Mouse (Mus musculus) hindbrain, embryonic 13.5 days (tissue): ENCODE data around the gene Catsperg1. TPM values are rescaled to one million over a fixed set of nuclear protein-coding genes. Genes with fewer than 3 reads are reported as not detected.

Experiments used
- ATAC-seq: fragments of 200-750 bp; cut with Nextera tagmentation; 2 replicates; pipeline ENCODE4 v1.8.0; 2017; ENCODE audit warnings: moderate TSS enrichment; ENCODE audit not compliant: low FRiP score
- H3K27ac ChIP-seq: fragments of 300-500 bp; sonication (generic); 2 replicates; pipeline ENCODE4 v1.5.1; 2015; ENCODE audit warnings: inconsistent platforms, mild to moderate bottlenecking, moderate library complexity
- H3K27me3 ChIP-seq: fragments of 300-500 bp; sonication (generic); 2 replicates; pipeline ENCODE4 v1.6.1; 2015; ENCODE audit warnings: mild to moderate bottlenecking, inconsistent platforms
- H3K36me3 ChIP-seq: fragments of 300-500 bp; sonication (generic); 2 replicates; pipeline ENCODE4 v1.6.1; 2015; ENCODE audit warnings: mild to moderate bottlenecking, inconsistent platforms
- H3K4me1 ChIP-seq: fragments of 300-500 bp; sonication (generic); replicated peaks from 2 replicates; pipeline ENCODE4 v1.6.1; 2015; ENCODE audit warnings: inconsistent platforms
- H3K4me2 ChIP-seq: fragments of 300-500 bp; sonication (generic); 2 replicates; pipeline ENCODE4 v1.6.1; 2015; ENCODE audit warnings: inconsistent platforms, mild to moderate bottlenecking, moderate library complexity
- H3K4me3 ChIP-seq: fragments of 300-500 bp; sonication (generic); 2 replicates; pipeline ENCODE4 v1.5.1; 2015; ENCODE audit warnings: mild to moderate bottlenecking, inconsistent platforms
- H3K9ac ChIP-seq: fragments of 300-500 bp; sonication (generic); 2 replicates; pipeline ENCODE4 v1.6.1; 2015; ENCODE audit warnings: mild to moderate bottlenecking, inconsistent platforms
- H3K9me3 ChIP-seq: fragments of 300-500 bp; sonication (generic); 2 replicates; pipeline ENCODE4 v1.6.1; 2016; ENCODE audit warnings: inconsistent platforms
- WGBS: fragments of 180-500 bp; shearing (Covaris S2); methylation state at CpG from one replicate; pipeline ENCODE4 v1.1.7; 2015; 5-methylcytosine and 5-hydroxymethylcytosine counted together
- polyA plus RNA-seq: library from polyadenylated mRNA; unstranded; fragments of >200 nt; fragmentation: Nextera tagmentation; extraction: Ambion mirVana; gene quantifications from 2 replicates; pipeline ENCODE4 v1.2.1, GENCODE M21; 2015

Catsperg1 gene
- 2.0 and 3.6 TPM in 2 replicates for polyA plus RNA-seq

GRCm38 (mm10) chr7:29213675-29214082 lies at the start of gene Catsperg1:
Gene Catsperg1 (minus strand): TSS chr7:29214035.
- Histone ChIP-seq H3K36me3 (no peaks in the 10 kb centered on the region), H3K4me1 (peaks cover 20% of the 10 kb centered on the region; the same call in 1 of the 2 replicates), H3K9me3 (no peaks in the 10 kb centered on the region), H3K9ac (no peak within 1 kb of the TSS), H3K4me3 (peak within 1 kb of the TSS; percentile 29), H3K27ac (no peak within 1 kb of the TSS), H3K27me3 (peaks cover 20% of the 10 kb centered on the region), H3K4me2 (peak within 1 kb of the TSS; percentile 48)
- under 1% methylated on average over 20 of the region's 20 CpGs for WGBS
- peak; percentile 78 for ATAC-seq

- peaks cover 8% of the 10 kb centered on the region for H3K4me1 ChIP-seq
- H3K27me3 ChIP-seq: no peaks in the 10 kb centered on the region
- WGBS: 87% methylated on average over 6 of the region's 6 CpGs
- no peak overlapping the region for H3K27ac ChIP-seq
- no peak overlapping the region for H3K4me3 ChIP-seq
- H3K9ac ChIP-seq: no peak overlapping the region
- no peak overlapping the region for H3K4me2 ChIP-seq
- H3K36me3 ChIP-seq: 0 out of 2 replicates have a peak, but pooled peaks cover 3% of the 10 kb centered on the region
- no peak for ATAC-seq
- H3K9me3 ChIP-seq: no peaks in the 10 kb centered on the region
These were observed 48.3 kb upstream of the Catsperg1 start for GRCm38 (mm10) chr7:29262151-29262550.

GRCm38 (mm10) chr7:29259781-29260730 lies 46.2 kb upstream of the Catsperg1 start:
- Histone ChIP-seq H3K4me1 (peaks cover 8% of the 10 kb centered on the region), H3K27me3 (no peaks in the 10 kb centered on the region), H3K4me3 (no peak overlapping the region), H3K36me3 (0 out of 2 replicates have a peak, but pooled peaks cover 3% of the 10 kb centered on the region), H3K4me2 (no peak overlapping the region), H3K27ac (0 out of 2 replicates have a peak overlapping the region, but pooled peaks have one; percentile 15), H3K9ac (no peak overlapping the region), H3K9me3 (no peaks in the 10 kb centered on the region)
- peak; percentile 28; the same call in 1 of the 2 replicates for ATAC-seq
- 55% methylated on average over 10 of the region's 10 CpGs for WGBS

GRCm38 (mm10) chr7:29257368-29257767 lies 43.5 kb upstream of the Catsperg1 start:
- no peak overlapping the region for H3K4me2 ChIP-seq
- no peak overlapping the region for H3K27ac ChIP-seq
- H3K9ac ChIP-seq: no peak overlapping the region
- H3K4me1 ChIP-seq: peaks cover 8% of the 10 kb centered on the region
- H3K27me3 ChIP-seq: no peaks in the 10 kb centered on the region
- WGBS: 94% methylated on average over 1 of the region's 1 CpGs
- no peak overlapping the region for H3K4me3 ChIP-seq
- H3K9me3 ChIP-seq: no peaks in the 10 kb centered on the region
- 0 out of 2 replicates have a peak, but pooled peaks cover 3% of the 10 kb centered on the region for H3K36me3 ChIP-seq
- ATAC-seq: no peak

- Histone ChIP-seq H3K9ac (no peak overlapping the region), H3K36me3 (0 out of 2 replicates have a peak, but pooled peaks cover 3% of the 10 kb centered on the region), H3K9me3 (no peaks in the 10 kb centered on the region), H3K4me2 (no peak overlapping the region), H3K4me1 (peaks cover 8% of the 10 kb centered on the region), H3K4me3 (no peak overlapping the region), H3K27ac (no peak overlapping the region), H3K27me3 (no peaks in the 10 kb centered on the region)
- 83% methylated on average over 4 of the region's 4 CpGs for WGBS
- no peak for ATAC-seq
These were observed 42.0 kb upstream of the Catsperg1 start for GRCm38 (mm10) chr7:29255875-29256274.

- H3K4me2 ChIP-seq: no peak overlapping the region
- 68% methylated on average over 5 of the region's 5 CpGs for WGBS
- peaks cover 10% of the 10 kb centered on the region for H3K27me3 ChIP-seq
- no peak overlapping the region for H3K27ac ChIP-seq
- 0 out of 2 replicates have a peak, but pooled peaks cover 3% of the 10 kb centered on the region for H3K36me3 ChIP-seq
- no peaks in the 10 kb centered on the region for H3K4me1 ChIP-seq
- no peak overlapping the region for H3K9ac ChIP-seq
- no peak overlapping the region for H3K4me3 ChIP-seq
- no peak for ATAC-seq
- no peaks in the 10 kb centered on the region for H3K9me3 ChIP-seq
These were observed 40.0 kb upstream of the Catsperg1 start for GRCm38 (mm10) chr7:29253842-29254241.

- Histone ChIP-seq H3K4me1 (peaks cover 11% of the 10 kb centered on the region), H3K36me3 (peaks cover 9% of the 10 kb centered on the region), H3K27ac (no peak overlapping the region), H3K27me3 (peaks cover 32% of the 10 kb centered on the region), H3K9me3 (no peaks in the 10 kb centered on the region), H3K4me3 (no peak overlapping the region), H3K9ac (no peak overlapping the region), H3K4me2 (no peak overlapping the region)
- WGBS: 92% methylated on average over 3 of the region's 3 CpGs
- no peak for ATAC-seq
These were observed 37.3 kb upstream of the Catsperg1 start for GRCm38 (mm10) chr7:29251166-29251565.

- peaks cover 32% of the 10 kb centered on the region for H3K27me3 ChIP-seq
- WGBS: 20% methylated on average over 20 of the region's 20 CpGs
These were observed 34.5 kb upstream of the Catsperg1 start, which contains the start of gene 2200002D01Rik for GRCm38 (mm10) chr7:29248261-29248841. Gene 2200002D01Rik (minus strand): TSS chr7:29248466.

GRCm38 (mm10) chr7:29247706-29248105 lies 33.9 kb upstream of the Catsperg1 start:
- H3K36me3 ChIP-seq: peaks cover 31% of the 10 kb centered on the region
- peak overlapping the region; percentile 21 for H3K4me3 ChIP-seq
- H3K27ac ChIP-seq: no peak overlapping the region
- peak overlapping the region; percentile 30; the same call in 1 of the 2 replicates for H3K9ac ChIP-seq
- H3K27me3 ChIP-seq: peaks cover 32% of the 10 kb centered on the region
- no peak for ATAC-seq
- peak overlapping the region; percentile 40 for H3K4me2 ChIP-seq
- H3K4me1 ChIP-seq: peaks cover 11% of the 10 kb centered on the region
- WGBS: 12% methylated on average over 17 of the region's 19 CpGs
- H3K9me3 ChIP-seq: no peaks in the 10 kb centered on the region

More at GRCm38 (mm10) chr7:29248261-29248841, 34.5 kb upstream of the Catsperg1 start, which contains the start of gene 2200002D01Rik:
- ATAC-seq: no peak
- peak within 1 kb of the TSS; percentile 40 for H3K4me2 ChIP-seq
- no peaks in the 10 kb centered on the region for H3K9me3 ChIP-seq
- H3K27ac ChIP-seq: no peak within 1 kb of the TSS
- H3K4me3 ChIP-seq: peak within 1 kb of the TSS; percentile 21
- H3K9ac ChIP-seq: peak within 1 kb of the TSS; percentile 30; the same call in 1 of the 2 replicates
- H3K36me3 ChIP-seq: peaks cover 31% of the 10 kb centered on the region
- H3K4me1 ChIP-seq: peaks cover 11% of the 10 kb centered on the region

GRCm38 (mm10) chr7:29247314-29247700 lies 33.5 kb upstream of the Catsperg1 start:
- H3K27ac ChIP-seq: no peak overlapping the region
- no peak overlapping the region for H3K9ac ChIP-seq
- ATAC-seq: no peak
- no peak overlapping the region; the same call in 1 of the 2 replicates for H3K4me3 ChIP-seq
- peaks cover 32% of the 10 kb centered on the region for H3K27me3 ChIP-seq
- peak overlapping the region; percentile 40 for H3K4me2 ChIP-seq
- 25% methylated on average over 16 of the region's 16 CpGs for WGBS
- peaks cover 11% of the 10 kb centered on the region for H3K4me1 ChIP-seq
- H3K36me3 ChIP-seq: peaks cover 31% of the 10 kb centered on the region
- H3K9me3 ChIP-seq: no peaks in the 10 kb centered on the region

- Histone ChIP-seq H3K36me3 (peaks cover 31% of the 10 kb centered on the region), H3K9ac (no peak overlapping the region), H3K27me3 (peaks cover 32% of the 10 kb centered on the region), H3K4me1 (peaks cover 11% of the 10 kb centered on the region), H3K9me3 (no peaks in the 10 kb centered on the region), H3K4me3 (no peak overlapping the region), H3K4me2 (no peak overlapping the region), H3K27ac (no peak overlapping the region)
- no peak for ATAC-seq
- 90% methylated on average over 21 of the region's 21 CpGs for WGBS
These were observed 32.9 kb upstream of the Catsperg1 start for GRCm38 (mm10) chr7:29246619-29247313.
